Mouse (Mus musculus): ENCODE data around the gene Cops3. TPM values are rescaled to one million over a fixed set of nuclear protein-coding genes. Genes with fewer than 3 reads are reported as not detected.

Gene Cops3
- 256 and 258 TPM in 2 replicates for polyA plus RNA-seq (2016; fragmentation: Nextera tagmentation; extraction: Ambion mirVana)

- H3K4me3 ChIP-seq: peak within 1 kb of the TSS; percentile 93
- WGBS: under 1% methylated on average over 43 of the region's 43 CpGs
- peak within 1 kb of the TSS; percentile 97 for H3K27ac ChIP-seq
These were observed at the start of gene Cops3 for GRCm38 (mm10) chr11:59839459-59840126. Cops3 (minus strand) TSS chr11:59839838.

GRCm38 (mm10) chr11:59888151-59888550, 48.5 kb upstream of the Cops3 start:
- WGBS: 78% methylated on average over 5 of the region's 5 CpGs
- Histone ChIP-seq H3K4me3 (no peak overlapping the region), H3K4me1 (peaks cover 15% of the 10 kb centered on the region), H3K36me3 (replicated peaks) (no peaks in the 10 kb centered on the region), H3K27ac (no peak overlapping the region), H3K9me3 (no peaks in the 10 kb centered on the region), H3K27me3 (ENCODE audit: poor library complexity, severe bottlenecking) (no peaks in the 10 kb centered on the region)
- no peak for DNase-seq (ENCODE audit: extremely low spot score, low spot score)

More at GRCm38 (mm10) chr11:59839459-59840126, at the start of gene Cops3:
- H3K4me1 ChIP-seq: peaks cover 19% of the 10 kb centered on the region
- peak; percentile 98 for DNase-seq (ENCODE audit: extremely low spot score, low spot score)
- H3K9me3 ChIP-seq: no peaks in the 10 kb centered on the region
- H3K36me3 ChIP-seq (replicated peaks): peaks cover 40% of the 10 kb centered on the region
- no peaks in the 10 kb centered on the region for H3K27me3 ChIP-seq (ENCODE audit: poor library complexity, severe bottlenecking)

GRCm38 (mm10) chr11:59886952-59887351, 47.3 kb upstream of the Cops3 start:
- Histone ChIP-seq H3K36me3 (replicated peaks) (no peaks in the 10 kb centered on the region), H3K4me1 (peaks cover 7% of the 10 kb centered on the region), H3K9me3 (no peaks in the 10 kb centered on the region), H3K4me3 (no peak overlapping the region), H3K27ac (no peak overlapping the region), H3K27me3 (ENCODE audit: poor library complexity, severe bottlenecking) (no peaks in the 10 kb centered on the region)
- no peak for DNase-seq (ENCODE audit: extremely low spot score, low spot score)
- WGBS: 76% methylated on average over 1 of the region's 1 CpGs

- Histone ChIP-seq H3K4me3 (no peak overlapping the region), H3K27ac (peak overlapping the region; percentile 36; the same call in 1 of the 2 replicates), H3K36me3 (replicated peaks) (no peaks in the 10 kb centered on the region), H3K9me3 (no peaks in the 10 kb centered on the region), H3K27me3 (ENCODE audit: poor library complexity, severe bottlenecking) (no peaks in the 10 kb centered on the region), H3K4me1 (peaks cover 4% of the 10 kb centered on the region; the same call in 1 of the 2 replicates)
- WGBS: 74% methylated on average over 17 of the region's 17 CpGs
- no peak for DNase-seq (ENCODE audit: extremely low spot score, low spot score)
These were observed 45.8 kb upstream of the Cops3 start for GRCm38 (mm10) chr11:59885217-59885986.

- H3K4me1 ChIP-seq: peaks cover 4% of the 10 kb centered on the region
- H3K9me3 ChIP-seq: no peaks in the 10 kb centered on the region
- H3K4me3 ChIP-seq: no peak overlapping the region
- H3K27ac ChIP-seq: peak overlapping the region; percentile 84
- H3K36me3 ChIP-seq (replicated peaks): peaks cover 24% of the 10 kb centered on the region
- 34% methylated on average over 2 of the region's 2 CpGs for WGBS
- DNase-seq (ENCODE audit: extremely low spot score, low spot score): peak; percentile 74
- no peaks in the 10 kb centered on the region for H3K27me3 ChIP-seq (ENCODE audit: poor library complexity, severe bottlenecking)
These were observed 40.4 kb upstream of the Cops3 start for GRCm38 (mm10) chr11:59880031-59880430.

GRCm38 (mm10) chr11:59872124-59872523, 32.5 kb upstream of the Cops3 start:
- peaks cover 49% of the 10 kb centered on the region for H3K36me3 ChIP-seq (replicated peaks)
- H3K4me1 ChIP-seq: peaks cover 18% of the 10 kb centered on the region
- 0 out of 2 replicates have a peak overlapping the region, but pooled peaks have one; percentile 35 for H3K27ac ChIP-seq
- no peaks in the 10 kb centered on the region for H3K27me3 ChIP-seq (ENCODE audit: poor library complexity, severe bottlenecking)
- H3K9me3 ChIP-seq: no peaks in the 10 kb centered on the region
- WGBS: 85% methylated on average over 8 of the region's 8 CpGs
- DNase-seq (ENCODE audit: extremely low spot score, low spot score): no peak
- H3K4me3 ChIP-seq: no peak overlapping the region

GRCm38 (mm10) chr11:59864316-59864715, 24.7 kb upstream of the Cops3 start:
- H3K4me3 ChIP-seq: no peak overlapping the region
- H3K9me3 ChIP-seq: no peaks in the 10 kb centered on the region
- H3K27me3 ChIP-seq (ENCODE audit: poor library complexity, severe bottlenecking): no peaks in the 10 kb centered on the region
- WGBS: 94% methylated on average over 6 of the region's 6 CpGs
- H3K36me3 ChIP-seq (replicated peaks): peaks cover 26% of the 10 kb centered on the region
- DNase-seq (ENCODE audit: extremely low spot score, low spot score): no peak
- no peak overlapping the region for H3K27ac ChIP-seq
- peaks cover 12% of the 10 kb centered on the region for H3K4me1 ChIP-seq

GRCm38 (mm10) chr11:59860467-59860866, 20.8 kb upstream of the Cops3 start:
- H3K4me3 ChIP-seq: no peak overlapping the region
- H3K36me3 ChIP-seq (replicated peaks): peaks cover 18% of the 10 kb centered on the region
- DNase-seq (ENCODE audit: extremely low spot score, low spot score): no peak
- WGBS: 91% methylated on average over 11 of the region's 11 CpGs
- no peak overlapping the region for H3K27ac ChIP-seq
- no peaks in the 10 kb centered on the region for H3K9me3 ChIP-seq
- no peaks in the 10 kb centered on the region for H3K4me1 ChIP-seq
- no peaks in the 10 kb centered on the region for H3K27me3 ChIP-seq (ENCODE audit: poor library complexity, severe bottlenecking)

GRCm38 (mm10) chr11:59852865-59853264, 13.2 kb upstream of the Cops3 start:
- Histone ChIP-seq H3K27ac (no peak overlapping the region), H3K36me3 (replicated peaks) (peaks cover 8% of the 10 kb centered on the region), H3K4me3 (no peak overlapping the region), H3K9me3 (no peaks in the 10 kb centered on the region), H3K4me1 (peaks cover 19% of the 10 kb centered on the region), H3K27me3 (ENCODE audit: poor library complexity, severe bottlenecking) (no peaks in the 10 kb centered on the region)
- DNase-seq (ENCODE audit: extremely low spot score, low spot score): no peak
- WGBS: 72% methylated on average over 3 of the region's 3 CpGs

GRCm38 (mm10) chr11:59847891-59848884, 8.6 kb upstream of the Cops3 start:
- H3K27ac ChIP-seq: peak overlapping the region; percentile 96
- peaks cover 34% of the 10 kb centered on the region for H3K4me1 ChIP-seq
- peaks cover 23% of the 10 kb centered on the region for H3K36me3 ChIP-seq (replicated peaks)
- H3K4me3 ChIP-seq: peak overlapping the region; percentile 86
- H3K9me3 ChIP-seq: no peaks in the 10 kb centered on the region
- H3K27me3 ChIP-seq (ENCODE audit: poor library complexity, severe bottlenecking): no peaks in the 10 kb centered on the region
- WGBS: under 1% methylated on average over 69 of the region's 69 CpGs
- peak; percentile 75 for DNase-seq (ENCODE audit: extremely low spot score, low spot score)

GRCm38 (mm10) chr11:59847131-59847530, 7.5 kb upstream of the Cops3 start:
- H3K4me3 ChIP-seq: peak overlapping the region; percentile 86

GRCm38 (mm10) chr11:59846311-59846710, 6.7 kb upstream of the Cops3 start:
- Histone ChIP-seq H3K4me3 (no peak overlapping the region), H3K27ac (no peak overlapping the region), H3K27me3 (ENCODE audit: poor library complexity, severe bottlenecking) (no peaks in the 10 kb centered on the region), H3K9me3 (no peaks in the 10 kb centered on the region), H3K36me3 (replicated peaks) (peaks cover 17% of the 10 kb centered on the region), H3K4me1 (peaks cover 34% of the 10 kb centered on the region)
- WGBS: 98% methylated on average over 11 of the region's 11 CpGs
- no peak for DNase-seq (ENCODE audit: extremely low spot score, low spot score)

More at GRCm38 (mm10) chr11:59847131-59847530, 7.5 kb upstream of the Cops3 start:
- DNase-seq (ENCODE audit: extremely low spot score, low spot score): peak; percentile 30
- peaks cover 17% of the 10 kb centered on the region for H3K36me3 ChIP-seq (replicated peaks)
- no peak overlapping the region for H3K27ac ChIP-seq
- H3K27me3 ChIP-seq (ENCODE audit: poor library complexity, severe bottlenecking): no peaks in the 10 kb centered on the region
- WGBS: 16% methylated on average over 2 of the region's 2 CpGs
- no peaks in the 10 kb centered on the region for H3K9me3 ChIP-seq
- H3K4me1 ChIP-seq: peaks cover 34% of the 10 kb centered on the region
